Mouse (Mus musculus) heart, adult 8-10 months (tissue): ENCODE measurements around the gene Agpat4. TPM values are rescaled to one million over a fixed set of nuclear protein-coding genes. Genes with fewer than 3 reads are reported as not detected.
"Not testable (repeated sequence)": the region's sequence is repeated elsewhere in the genome, so short reads cannot be mapped to it uniquely, and the experiment has no call there.

Experiments
- DNase-seq: peaks from one replicate; pipeline ENCODE4 v3.0.0; 2022; ENCODE audit warnings: low spot score
- total RNA-seq, 4 experiments: library from RNA; stranded (reverse); gene quantifications; 2 replicates each; pipeline ENCODE4 v1.2.4; 2022

Gene Agpat4
- total RNA-seq, 4 experiments from 2014 or later: 2.5 to 3.8 (median 3.4) TPM

DNA sequence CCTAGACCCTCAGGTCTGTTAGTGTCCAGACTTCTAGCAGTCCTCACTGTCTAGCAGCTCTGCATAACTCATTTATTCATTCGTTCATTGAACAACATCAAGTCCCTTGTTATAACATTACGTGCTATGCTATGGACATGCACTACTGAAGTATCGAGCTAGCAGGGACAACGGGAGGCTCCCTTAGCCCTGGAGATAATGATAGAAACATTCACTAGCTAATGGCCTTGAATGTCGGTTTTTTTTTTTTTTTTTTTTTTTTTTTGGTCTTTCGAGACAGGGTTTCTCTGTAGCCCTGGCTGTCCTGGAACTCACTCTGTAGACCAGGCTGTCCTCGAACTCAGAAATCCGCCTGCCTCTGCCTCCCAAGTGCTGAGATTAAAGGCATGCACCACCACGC lies 3.8 kb downstream of the Agpat4 start:
- DNase-seq: not testable (repeated sequence)

DNA sequence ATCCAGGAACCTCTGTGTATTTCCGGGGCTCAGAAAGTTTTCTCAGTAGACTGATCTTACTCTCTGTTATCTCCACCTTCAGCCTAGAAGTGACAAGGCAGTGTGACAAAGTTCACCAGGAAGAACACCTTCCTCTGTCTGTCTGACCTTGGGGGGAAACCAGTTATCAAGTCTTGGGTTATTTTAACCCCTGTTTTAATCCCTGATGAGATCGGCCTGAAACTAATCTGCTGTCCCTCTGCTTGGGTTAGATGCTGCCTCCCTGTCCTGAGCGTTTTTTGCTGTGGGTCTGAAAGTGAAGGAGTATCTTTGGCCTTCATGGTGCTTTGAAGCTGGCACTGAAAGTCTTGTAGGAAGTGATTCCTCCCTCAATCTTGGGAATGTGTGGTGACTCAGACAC lies 4.7 kb downstream of the Agpat4 start:
- no peak for DNase-seq

DNA sequence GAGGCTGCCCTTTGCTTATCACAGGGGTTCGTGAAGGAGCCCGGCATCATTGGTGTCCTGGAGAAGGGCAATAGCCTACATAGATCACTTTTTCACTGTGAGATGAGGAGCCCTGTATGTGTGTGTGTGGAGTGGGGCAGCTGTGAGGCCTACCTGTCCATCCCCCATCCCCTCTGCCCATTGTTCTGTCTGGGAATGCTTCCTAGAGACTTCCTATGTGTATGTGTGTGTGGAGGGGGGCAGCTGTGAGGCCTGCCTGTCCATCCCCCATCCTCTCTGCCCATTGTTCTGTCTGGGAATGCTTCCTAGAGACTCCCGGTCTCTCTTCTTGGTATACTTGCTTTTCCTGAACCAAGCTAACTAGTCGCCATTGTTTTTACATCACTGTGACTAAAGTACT lies 8.6 kb downstream of the Agpat4 start:
- DNase-seq: no peak

DNA sequence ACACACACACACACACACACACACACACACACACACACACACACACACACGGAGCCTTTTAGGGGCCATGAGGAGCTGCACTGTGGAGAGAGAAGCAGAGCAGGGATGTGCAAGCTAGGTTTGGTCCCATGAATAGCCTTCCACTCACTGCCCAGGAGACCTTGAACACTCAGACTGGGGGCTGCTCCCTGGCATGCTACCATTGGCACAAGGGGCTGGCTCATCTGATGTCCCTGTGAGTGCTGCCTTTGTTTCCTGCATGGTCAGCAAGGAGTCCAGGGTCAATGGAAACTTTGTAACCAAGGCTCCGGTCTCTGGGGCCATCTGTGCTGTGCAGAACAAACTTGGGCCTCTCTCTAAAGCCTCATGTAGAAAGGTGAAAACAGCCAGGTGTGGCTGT lies 10.5 kb downstream of the Agpat4 start:
- DNase-seq: no peak

DNA sequence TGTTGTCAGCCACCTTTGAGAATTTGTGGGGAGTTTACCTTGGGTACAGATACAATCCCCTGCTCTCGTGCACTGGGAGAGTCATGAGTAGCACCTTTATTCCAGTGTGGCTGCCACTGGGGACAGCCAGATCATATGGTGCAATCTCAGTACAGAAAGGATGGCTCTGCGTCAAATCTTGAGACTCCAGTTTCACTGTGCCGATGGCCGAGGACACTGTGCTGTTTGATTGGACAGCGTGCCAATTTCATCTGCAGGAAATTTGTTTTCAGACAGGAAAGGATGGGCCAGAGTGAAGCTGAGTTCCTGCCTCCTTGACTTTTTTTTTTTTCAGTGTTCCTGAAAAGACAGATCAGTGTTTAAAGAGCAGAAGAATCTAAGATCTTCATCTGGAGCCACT lies 12.7 kb downstream of the Agpat4 start:
- no peak for DNase-seq

DNA sequence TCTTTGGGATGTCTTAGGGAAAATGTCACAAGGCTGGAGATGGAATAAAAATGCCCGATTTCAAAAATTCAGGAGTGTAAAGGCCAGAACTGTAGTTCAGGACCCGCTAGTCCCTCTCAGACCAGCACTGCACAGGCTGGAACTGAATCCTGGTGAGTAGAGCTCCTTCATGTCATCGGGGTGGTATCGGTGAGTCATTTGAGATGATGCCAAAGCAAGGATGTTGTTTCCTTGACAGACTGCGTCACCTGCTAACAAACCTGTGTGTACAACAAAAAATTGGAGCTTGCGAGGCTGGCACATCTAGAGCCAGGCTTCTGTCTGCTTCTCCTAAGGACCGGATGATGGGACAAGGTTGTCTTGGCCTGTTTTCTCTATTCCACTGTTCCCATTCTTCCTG lies 13.1 kb downstream of the Agpat4 start:
- DNase-seq: no peak

DNA sequence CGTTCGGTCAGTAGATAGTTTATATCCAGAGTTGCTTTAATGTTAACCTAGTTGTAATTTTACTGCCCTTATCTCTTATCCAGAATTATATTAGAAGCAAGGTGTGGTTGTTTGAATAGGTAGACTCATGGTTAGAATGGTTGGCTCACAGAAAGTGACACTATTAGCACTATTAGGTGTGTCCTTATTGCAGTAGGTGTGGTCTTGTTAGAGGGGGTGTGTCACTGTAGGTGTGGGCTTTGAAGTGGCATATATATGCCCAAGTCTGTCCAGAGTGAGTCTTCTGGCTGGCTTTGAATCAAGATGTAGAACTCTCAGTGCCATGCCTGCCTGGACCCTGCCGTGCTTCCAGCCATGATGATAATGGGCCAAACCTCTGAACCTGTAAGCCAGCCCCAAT lies 14.4 kb downstream of the Agpat4 start:
- no peak for DNase-seq

DNA sequence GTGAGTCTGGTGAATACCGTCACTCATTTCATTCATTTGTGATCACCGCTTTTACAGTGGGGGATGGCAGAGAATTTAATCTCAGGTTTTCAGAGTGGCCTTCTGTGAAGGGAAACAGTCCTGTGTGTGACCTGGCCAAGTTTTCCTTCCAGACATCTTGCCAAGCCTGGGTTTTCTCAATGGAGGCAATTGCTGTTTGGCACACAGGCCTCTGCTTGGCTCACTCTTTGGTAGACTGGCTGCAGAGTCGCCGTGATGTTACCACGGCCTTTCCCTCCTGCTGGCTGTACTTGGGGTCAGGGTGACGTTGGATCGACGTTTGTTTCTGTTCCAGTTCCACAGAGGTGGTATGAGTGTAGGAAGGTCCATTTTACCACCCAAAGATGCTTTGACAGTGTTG lies 15.5 kb downstream of the Agpat4 start:
- DNase-seq: no peak

DNA sequence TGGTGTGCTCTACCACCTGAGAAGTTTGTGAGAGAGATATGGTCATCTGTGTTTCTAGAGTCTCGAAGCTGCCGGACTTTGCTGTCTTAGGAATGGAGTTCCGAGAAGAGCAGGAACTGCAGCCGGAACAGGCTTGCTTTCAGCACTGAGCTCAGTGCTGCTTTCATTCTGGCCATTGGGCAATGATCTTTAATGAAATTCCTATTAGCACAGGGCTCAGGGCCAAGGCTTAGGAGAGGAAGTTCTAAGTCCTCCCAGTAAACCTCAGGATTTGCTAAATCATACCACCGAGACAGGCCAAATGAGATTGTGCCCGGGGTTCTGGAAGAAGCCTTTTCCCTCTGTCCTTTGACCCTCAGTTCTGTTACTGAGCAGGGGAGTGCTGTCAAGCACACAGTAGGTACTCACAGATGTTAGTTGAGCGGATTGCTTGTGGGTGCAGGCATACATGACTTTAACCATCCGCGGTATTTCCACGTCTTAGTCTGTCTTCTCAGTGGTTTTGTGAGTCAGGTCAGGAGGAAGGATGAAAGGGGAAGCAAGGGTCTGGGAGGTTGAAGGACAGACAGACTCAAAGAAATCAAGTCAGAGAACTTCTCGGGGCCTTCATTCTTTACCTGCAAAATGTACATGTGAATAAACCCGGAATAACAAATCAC lies 16.6 kb downstream of the Agpat4 start:
- peak; percentile 9 for DNase-seq

DNA sequence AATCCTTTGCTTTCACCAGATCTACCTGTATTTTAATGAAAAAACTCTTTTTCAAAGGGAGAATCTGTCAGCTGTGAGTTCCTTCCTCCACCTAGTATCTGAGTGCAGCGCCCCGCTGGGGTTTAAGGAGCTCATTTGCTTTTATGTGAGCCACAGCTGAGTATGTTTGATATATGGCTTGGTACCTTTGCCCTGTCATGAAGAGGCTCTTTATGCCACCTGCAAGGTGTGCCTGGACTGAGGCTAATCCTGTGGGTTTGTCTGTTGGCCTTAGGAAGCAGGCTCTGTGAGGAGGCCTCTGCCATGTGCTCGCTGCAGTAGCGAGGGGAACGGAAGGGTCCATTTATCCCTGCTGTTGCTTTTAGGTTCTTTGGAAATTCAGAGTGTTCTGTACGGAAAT lies 19.9 kb downstream of the Agpat4 start:
- no peak for DNase-seq

DNA sequence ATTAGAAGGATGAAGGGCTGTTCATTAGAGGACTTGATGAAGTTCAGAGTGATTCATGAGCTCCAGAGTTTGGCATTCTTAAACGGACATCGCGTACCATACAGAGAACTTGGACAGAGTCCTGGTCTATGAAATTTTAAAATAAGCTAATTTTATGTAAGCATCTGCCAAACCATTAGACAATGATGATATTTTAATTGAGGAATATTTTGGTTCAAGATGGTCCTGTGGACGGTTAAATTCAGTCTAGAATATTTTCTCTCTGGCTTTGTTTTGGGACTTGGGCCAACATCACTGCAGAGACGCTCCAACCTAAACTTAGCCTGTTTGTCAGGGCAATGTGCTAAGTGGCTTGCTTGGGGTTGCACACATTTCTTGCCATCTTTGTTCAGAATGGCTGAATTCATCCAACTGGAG lies 25.5 kb downstream of the Agpat4 start:
- no peak for DNase-seq

DNA sequence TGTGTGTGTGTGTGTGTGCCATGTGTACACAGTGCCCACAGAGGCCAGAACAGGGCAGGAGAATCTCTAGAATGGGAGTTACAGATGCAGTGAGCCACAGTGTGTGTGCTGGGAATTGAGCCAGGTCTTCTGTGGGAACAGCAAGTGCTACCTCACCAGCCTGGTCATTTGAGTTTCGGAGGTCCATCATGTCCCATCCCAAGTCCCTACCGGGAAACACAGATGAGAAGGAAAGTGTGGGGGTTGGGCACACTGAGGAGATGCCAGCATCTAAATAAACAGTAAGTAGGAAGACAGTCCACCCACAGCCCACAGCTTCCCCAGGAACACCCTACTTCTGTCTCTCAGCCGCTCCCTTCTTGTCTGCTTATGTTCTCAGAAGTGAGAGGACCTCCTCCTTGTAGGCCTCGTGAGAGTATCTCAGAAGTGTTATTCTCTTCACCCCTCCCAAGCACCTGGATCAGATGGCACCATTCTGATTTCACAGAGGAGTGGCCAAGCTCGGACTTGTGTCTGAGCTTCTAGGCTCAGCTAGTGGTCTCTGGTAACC lies 27.7 kb downstream of the Agpat4 start:
- DNase-seq: no peak

DNA sequence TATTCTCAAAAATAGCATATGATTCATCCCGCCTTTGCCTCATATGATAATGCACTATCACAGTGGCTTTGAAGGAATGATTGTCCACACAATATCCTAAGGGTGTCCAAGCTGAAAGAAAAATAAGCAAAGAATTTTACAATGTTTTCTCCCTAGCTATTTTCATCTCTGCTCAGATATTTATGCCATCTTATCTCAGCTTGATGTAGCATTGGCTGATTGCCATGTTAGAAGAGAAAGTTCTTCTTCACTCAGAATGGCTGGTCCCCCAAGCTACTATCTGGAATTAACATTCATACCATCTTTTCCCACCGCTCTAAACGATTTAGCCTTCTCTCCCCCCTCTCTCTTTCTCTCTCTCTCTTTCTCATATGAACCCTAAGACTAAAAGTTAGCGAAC lies 29.3 kb downstream of the Agpat4 start:
- DNase-seq: no peak

DNA sequence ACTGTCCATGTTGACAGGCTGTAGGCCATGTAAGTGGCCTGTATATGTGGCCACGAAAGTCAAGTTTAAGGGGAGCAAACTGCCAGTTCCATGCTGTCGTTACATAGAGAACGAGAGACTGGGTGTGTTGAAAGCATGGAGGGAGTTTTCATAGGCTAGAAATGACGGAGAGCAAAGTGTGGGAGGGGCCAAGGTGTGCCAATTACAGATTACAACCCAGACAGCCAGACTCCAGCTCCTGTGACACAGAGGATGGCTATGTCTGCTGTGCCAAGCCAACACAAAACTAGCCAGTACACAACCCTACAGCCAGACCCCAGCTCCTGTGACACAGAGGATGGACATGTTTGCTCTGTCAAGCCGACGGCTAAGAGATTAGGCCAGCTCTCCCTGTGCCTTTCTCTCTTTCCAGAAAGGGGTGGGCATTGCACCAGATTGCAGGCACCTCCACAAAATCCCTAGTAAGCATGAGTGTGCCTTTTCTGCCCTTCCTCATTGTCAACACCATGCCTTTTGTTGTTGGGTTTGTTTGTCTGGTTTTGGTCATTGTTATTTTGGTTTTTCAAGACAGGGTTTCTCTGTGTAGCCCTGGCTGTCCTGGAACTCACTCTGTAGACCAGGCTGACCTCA lies 30.8 kb downstream of the Agpat4 start:
- DNase-seq: no peak

DNA sequence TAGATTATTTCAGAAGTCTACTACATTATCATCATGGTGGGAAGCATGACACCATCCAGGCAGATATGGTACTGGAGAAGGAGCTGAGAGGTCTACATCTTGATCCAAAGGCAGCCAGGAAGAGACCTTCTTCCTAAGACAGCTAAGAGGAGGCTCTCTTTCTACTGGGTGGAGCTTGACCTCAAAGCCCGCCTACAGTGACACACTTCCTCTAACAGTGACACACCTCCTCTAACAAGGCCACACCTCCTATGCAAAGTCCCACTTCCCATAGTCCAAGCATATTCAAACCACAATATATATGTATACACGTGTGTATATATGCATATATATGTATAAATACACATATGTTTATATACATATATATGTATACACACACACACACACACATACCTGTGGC lies 32.5 kb downstream of the Agpat4 start:
- DNase-seq: no peak

DNA sequence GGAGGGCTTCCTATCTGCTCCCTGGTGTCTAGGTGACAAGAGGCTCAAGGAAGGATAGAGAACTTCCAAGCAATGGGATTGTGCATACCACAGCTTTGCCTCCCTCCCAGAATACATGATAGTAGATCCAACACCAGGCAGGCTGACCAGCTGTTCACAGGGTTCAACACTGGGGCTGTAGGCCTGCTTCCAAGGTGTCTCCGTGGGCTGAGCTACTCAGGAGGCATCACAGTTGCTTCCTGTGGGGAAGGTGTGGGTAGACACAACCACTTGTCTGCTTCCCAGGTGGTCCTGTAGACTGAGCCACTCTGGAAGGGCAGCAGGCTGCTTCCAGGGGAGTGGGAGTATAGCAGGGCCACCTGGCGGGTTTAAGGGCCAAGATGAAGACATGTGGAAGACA lies 35.8 kb downstream of the Agpat4 start:
- DNase-seq: no peak

DNA sequence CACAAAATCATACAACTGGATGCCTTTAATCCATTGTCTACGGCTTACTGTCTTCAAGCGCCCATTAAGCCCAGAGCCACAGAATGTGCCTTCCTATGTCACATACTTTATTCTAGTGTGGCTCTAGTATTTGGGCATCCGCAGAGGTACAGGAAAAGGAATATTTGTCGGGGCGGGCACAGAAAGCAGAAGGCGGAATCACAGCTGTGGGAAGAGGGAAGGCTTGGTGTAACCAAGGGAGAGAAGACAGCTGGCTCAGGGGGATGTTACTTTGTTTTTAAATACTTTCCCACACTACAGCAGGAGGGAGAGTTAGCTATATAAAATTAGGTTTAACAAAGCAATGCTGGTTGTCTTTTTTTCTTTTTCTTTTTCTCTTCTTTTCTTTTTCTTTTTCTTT lies 36.7 kb downstream of the Agpat4 start:
- DNase-seq: no peak

DNA sequence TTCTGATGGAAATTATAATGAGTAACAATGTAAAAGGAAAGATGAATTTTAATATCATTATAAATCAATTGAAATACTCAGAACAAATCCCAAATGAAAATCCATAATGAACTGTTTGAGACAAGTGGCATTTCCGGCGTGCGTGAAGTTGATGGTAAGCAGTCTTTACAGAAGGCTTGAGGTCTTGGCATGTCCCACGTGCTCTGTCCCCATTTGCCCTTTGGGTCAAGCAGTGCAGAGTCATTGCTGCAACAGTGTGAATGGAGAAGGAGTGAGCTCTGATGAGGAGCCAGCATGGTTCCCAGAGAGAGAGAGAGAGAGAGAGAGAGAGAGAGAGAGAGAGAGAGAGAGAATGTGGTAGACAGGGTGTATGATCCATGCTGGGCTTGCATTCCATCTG lies 37.4 kb downstream of the Agpat4 start:
- no peak for DNase-seq

DNA sequence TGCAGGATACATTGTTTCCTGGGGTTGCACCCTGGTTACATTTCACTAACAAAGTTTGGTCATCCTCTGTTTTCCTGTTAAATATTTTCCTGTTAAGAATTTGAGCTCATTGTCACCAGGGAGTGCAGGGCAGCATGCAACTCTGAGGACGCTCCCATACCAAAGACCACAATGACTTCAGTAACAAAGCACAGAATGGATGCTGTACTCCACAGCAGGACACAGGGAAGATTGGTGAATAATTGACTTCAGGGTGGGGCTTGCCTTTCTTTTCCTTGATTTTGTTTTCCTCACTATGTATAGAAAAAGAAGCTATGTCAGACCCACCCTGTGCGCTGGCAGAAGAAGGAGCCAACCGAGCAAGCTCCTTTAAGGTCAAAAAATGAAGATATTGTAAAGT lies 38.2 kb downstream of the Agpat4 start:
- no peak for DNase-seq

DNA sequence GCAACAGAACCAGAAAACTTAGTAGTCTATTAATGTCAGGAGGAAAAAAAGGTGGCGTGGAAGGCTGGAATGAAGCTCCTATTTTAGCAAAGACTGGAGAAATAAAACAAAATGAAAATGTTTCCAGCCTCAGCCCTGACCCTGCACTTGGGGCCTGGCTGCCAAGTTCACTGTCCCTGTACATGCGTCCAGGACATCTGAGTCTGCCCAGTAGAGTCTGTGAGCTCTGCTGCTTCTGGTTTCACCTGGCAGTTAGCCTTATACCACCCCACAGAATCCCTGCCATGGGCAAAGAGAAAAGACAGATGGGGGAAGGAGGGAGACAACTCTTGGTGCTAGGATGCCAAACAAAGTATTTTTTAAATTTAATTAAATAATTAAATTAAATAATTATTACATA lies 38.7 kb downstream of the Agpat4 start:
- no peak for DNase-seq

DNA sequence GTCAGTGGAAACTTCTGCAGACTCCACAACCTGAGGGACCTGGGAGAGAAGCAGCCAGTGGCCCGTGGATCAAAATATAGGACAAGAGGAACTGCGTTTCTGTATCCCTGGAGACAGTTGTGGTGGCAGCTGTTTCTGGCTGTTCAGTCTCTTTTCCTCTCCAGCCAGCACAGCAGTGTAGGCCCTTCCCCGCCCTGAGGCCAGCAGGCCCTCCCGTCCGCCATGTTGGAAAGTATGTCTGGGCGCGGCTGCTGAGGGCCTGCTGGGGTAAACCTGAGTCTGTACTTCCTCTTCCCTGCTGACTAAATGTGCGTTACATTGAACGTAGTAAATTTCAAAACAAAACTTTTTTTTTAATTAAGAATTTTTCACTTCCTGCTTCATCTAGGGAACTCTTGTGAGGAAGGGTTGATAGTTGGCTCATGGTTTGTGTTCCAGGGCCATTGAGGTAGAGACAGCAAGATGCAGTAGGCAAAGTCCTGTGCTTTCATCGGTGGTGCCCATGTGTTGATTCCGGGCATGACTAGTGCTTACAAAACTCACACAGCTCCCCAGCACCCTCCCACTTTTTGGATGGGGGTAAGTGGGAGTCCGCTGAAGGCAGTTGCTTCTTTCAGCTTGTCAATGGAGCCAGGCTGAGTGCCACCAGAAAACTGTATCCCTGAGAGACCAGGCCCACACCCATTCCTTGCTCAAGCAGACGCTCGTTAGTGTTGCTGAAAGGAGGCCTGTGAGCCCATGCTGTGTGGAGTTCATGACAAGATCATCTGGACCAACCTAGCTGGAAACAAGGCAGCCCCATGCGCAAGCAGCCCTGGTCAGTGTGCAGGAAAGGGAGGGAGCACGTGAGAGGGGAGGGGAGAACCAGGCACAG lies 40.9 kb downstream of the Agpat4 start:
- DNase-seq: no peak

DNA sequence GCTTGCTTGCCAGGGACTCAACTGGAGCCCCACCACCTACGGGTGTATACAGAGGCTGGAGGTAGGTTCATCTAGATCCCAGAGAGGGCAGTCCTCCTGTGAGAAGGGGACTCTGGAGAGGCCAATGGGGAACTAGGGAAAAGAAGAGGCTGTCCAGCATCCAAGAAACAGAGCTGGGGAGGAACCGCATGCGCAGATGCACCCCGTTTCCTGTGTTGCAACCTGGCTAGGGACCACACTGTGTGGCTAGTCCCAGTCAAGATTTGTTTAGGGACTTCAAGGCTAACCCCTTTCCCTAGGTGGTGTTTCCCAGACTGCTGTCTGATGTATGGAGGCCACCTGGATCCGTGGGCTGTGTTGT lies 41.5 kb downstream of the Agpat4 start:
- DNase-seq: no peak

DNA sequence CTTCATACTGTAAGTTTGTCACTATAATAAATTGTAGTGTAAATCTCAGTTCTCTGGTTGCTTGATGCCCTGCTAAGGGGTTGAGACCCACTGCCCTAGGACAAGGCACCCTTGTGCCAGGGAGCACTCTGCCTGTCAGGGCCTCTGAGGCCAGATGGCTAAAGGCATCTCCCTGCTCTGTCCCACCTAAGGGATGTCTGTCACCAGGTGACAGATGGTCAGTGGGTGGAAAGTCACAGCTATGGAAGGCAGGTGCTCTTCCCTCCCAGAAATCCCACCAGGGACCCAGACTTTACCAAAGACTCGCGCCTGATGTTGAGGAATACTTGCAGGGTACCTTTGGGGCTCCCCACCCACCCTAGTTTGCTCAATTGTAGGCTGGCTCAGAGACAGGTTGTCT lies 42.0 kb downstream of the Agpat4 start:
- no peak for DNase-seq
